Mouse (Mus musculus) small intestine, adult 2 months (tissue): Measurements from ENCODE around the gene Mypn.

Experiments used
- CTCF ChIP-seq: fragments of 200-500 bp; IDR thresholded peaks from 2 replicates; pipeline ENCODE4 v1.5.1; 2012; ENCODE audit warnings: low read depth, mild to moderate bottlenecking, control low read depth, inconsistent platforms, low read length, moderate library complexity, mixed read lengths; ENCODE audit not compliant: insufficient replicate concordance, insufficient read length; ENCODE audit errors: extremely low read depth
- POLR2A ChIP-seq: fragments of 200-500 bp; IDR thresholded peaks from 2 replicates; pipeline ENCODE4 v1.6.1; 2012; ENCODE audit warnings: low read depth, mild to moderate bottlenecking, control low read depth, inconsistent platforms, low read length, moderate library complexity

GRCm38 (mm10) chr10:63182177-63182768 is 21.5 kb downstream of the Mypn start:
- TF ChIP-seq CTCF, result no peak
- no peak for TF ChIP-seq POLR2A
